Mouse (Mus musculus) midbrain, embryonic 12.5 days (tissue): ENCODE data around the gene Wdr11. TPM values are rescaled to one million over a fixed set of nuclear protein-coding genes. Genes with fewer than 3 reads are reported as not detected.
A peak's percentile ranks its signal among the peaks of the same experiment; 100 is the strongest.

ENCODE experiments used
- ATAC-seq: fragments of 200-750 bp; cut with Nextera tagmentation; 2 replicates; pipeline ENCODE4 v1.8.0; 2017; ENCODE audit warnings: low read depth, moderate TSS enrichment, moderate library complexity; ENCODE audit not compliant: low FRiP score
- H3K27ac ChIP-seq: fragments of 300-500 bp; sonication (generic); replicated peaks from 2 replicates; pipeline ENCODE4 v1.5.1; 2016; ENCODE audit warnings: mild to moderate bottlenecking
- H3K27me3 ChIP-seq: fragments of 300-500 bp; sonication (generic); 2 replicates; pipeline ENCODE4 v1.6.1; 2016; ENCODE audit warnings: mild to moderate bottlenecking
- H3K36me3 ChIP-seq: fragments of 300-500 bp; sonication (generic); 2 replicates; pipeline ENCODE4 v1.6.1; 2016
- H3K4me1 ChIP-seq: fragments of 300-500 bp; sonication (generic); 2 replicates; pipeline ENCODE4 v1.6.1; 2016
- H3K4me2 ChIP-seq: fragments of 300-500 bp; sonication (generic); replicated peaks from 2 replicates; pipeline ENCODE4 v1.6.1; 2016; ENCODE audit warnings: mild to moderate bottlenecking, moderate library complexity
- H3K4me3 ChIP-seq: fragments of 300-500 bp; sonication (generic); 2 replicates; pipeline ENCODE4 v1.5.1; 2016; ENCODE audit warnings: mild to moderate bottlenecking
- H3K9ac ChIP-seq: fragments of 300-500 bp; sonication (generic); replicated peaks from 2 replicates; pipeline ENCODE4 v1.6.1; 2016; ENCODE audit warnings: mild to moderate bottlenecking, moderate library complexity
- H3K9me3 ChIP-seq: fragments of 300-500 bp; sonication (generic); 2 replicates; pipeline ENCODE4 v1.6.1; 2016; ENCODE audit warnings: mild to moderate bottlenecking
- WGBS: fragments of 180-500 bp; shearing (Covaris S2); methylation state at CpG from one replicate; pipeline ENCODE4 v1.1.7; 2016; 5-methylcytosine and 5-hydroxymethylcytosine counted together
- polyA plus RNA-seq: library from polyadenylated mRNA; unstranded; fragments of >200 nt; fragmentation: Nextera tagmentation; extraction: Ambion mirVana; gene quantifications from 2 replicates; pipeline ENCODE4 v1.2.1, GENCODE M21; 2016

Wdr11 gene
- polyA plus RNA-seq, 1 experiment from 2014 or later = 45.0 TPM

GRCm38 (mm10) chr7:129654923-129655322 is 63.3 kb downstream of the Wdr11 start:
- ATAC-seq = no peak
- Histone ChIP-seq H3K27me3 (peaks cover 85% of the 10 kb centered on the region), H3K27ac (0 out of 2 replicates have a peak overlapping the region, but pooled peaks have one; percentile 17), H3K4me3 (no peak overlapping the region), H3K4me1 (peaks cover 48% of the 10 kb centered on the region), H3K9ac (no peak overlapping the region), H3K4me2 (no peak overlapping the region), H3K9me3 (no peaks in the 10 kb centered on the region), H3K36me3 (no peaks in the 10 kb centered on the region)
- WGBS = 40% methylated on average over 12 of the region's 12 CpGs

- Histone ChIP-seq H3K27ac (no peak overlapping the region), H3K9ac (no peak overlapping the region), H3K9me3 (no peaks in the 10 kb centered on the region), H3K4me3 (no peak overlapping the region), H3K4me1 (peaks cover 48% of the 10 kb centered on the region), H3K4me2 (no peak overlapping the region), H3K27me3 (peaks cover 84% of the 10 kb centered on the region), H3K36me3 (no peaks in the 10 kb centered on the region)
- ATAC-seq = no peak
- 30% methylated on average over 14 of the region's 14 CpGs for WGBS
These were observed 64.1 kb downstream of the Wdr11 start for GRCm38 (mm10) chr7:129655604-129656226.

DNA sequence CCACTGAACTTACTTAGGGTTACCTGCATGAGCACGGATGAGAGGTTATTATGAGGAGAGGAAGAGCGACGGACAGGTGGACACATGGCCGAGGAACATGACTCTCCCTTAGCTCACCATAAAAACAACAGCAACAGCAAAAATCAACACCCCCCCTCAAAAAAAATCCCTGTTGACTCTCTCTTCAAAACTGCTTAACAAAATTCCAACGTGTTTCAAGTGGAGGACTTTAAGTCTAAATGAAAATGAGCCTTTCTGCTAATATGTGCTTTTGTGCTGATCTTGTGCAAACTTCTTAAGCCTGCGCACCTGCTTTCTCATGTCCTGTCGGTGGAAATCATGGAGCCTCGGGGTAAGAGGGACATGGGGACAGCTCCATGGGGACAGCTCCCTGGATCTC is 66.2 kb downstream of the Wdr11 start:
- 76% methylated on average over 8 of the region's 8 CpGs for WGBS
- Histone ChIP-seq H3K9me3 (no peaks in the 10 kb centered on the region), H3K4me3 (no peak overlapping the region), H3K9ac (no peak overlapping the region), H3K27ac (no peak overlapping the region), H3K4me2 (no peak overlapping the region), H3K36me3 (no peaks in the 10 kb centered on the region), H3K4me1 (peaks cover 53% of the 10 kb centered on the region), H3K27me3 (peaks cover 68% of the 10 kb centered on the region)
- ATAC-seq = no peak

DNA sequence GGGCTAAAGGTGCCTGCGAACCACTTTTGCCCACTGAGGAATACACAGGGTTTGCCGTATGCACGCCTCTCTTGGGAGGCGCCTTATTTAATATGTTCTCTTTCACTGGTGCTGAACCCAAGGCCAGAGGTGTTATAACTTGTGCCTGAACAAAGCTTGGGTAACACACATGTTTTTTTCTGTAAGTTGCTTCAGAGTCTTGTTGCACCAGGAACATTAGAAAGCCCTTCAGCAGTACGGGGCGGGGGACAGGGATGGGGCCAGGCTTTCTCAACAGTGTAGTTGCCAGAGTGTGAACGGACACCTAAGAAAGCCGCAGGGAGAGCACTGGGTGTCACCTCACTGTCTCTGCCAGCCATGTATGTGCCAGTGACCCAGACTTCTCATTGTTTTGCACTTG is 68.1 kb downstream of the Wdr11 start:
- no peak overlapping the region for H3K27ac ChIP-seq
- peaks cover 50% of the 10 kb centered on the region for H3K4me1 ChIP-seq
- no peaks in the 10 kb centered on the region for H3K9me3 ChIP-seq
- WGBS = 83% methylated on average over 8 of the region's 8 CpGs
- H3K4me3 ChIP-seq = no peak overlapping the region
- H3K9ac ChIP-seq = no peak overlapping the region
- H3K36me3 ChIP-seq = no peaks in the 10 kb centered on the region
- ATAC-seq = no peak
- H3K4me2 ChIP-seq = no peak overlapping the region
- peaks cover 62% of the 10 kb centered on the region for H3K27me3 ChIP-seq

GRCm38 (mm10) chr7:129660546-129660945 is 68.9 kb downstream of the Wdr11 start:
- WGBS = 90% methylated on average over 9 of the region's 9 CpGs
- Histone ChIP-seq H3K4me3 (no peak overlapping the region), H3K4me1 (peaks cover 42% of the 10 kb centered on the region), H3K9ac (no peak overlapping the region), H3K36me3 (no peaks in the 10 kb centered on the region), H3K27ac (no peak overlapping the region), H3K27me3 (peaks cover 61% of the 10 kb centered on the region), H3K9me3 (no peaks in the 10 kb centered on the region), H3K4me2 (no peak overlapping the region)
- no peak for ATAC-seq

DNA sequence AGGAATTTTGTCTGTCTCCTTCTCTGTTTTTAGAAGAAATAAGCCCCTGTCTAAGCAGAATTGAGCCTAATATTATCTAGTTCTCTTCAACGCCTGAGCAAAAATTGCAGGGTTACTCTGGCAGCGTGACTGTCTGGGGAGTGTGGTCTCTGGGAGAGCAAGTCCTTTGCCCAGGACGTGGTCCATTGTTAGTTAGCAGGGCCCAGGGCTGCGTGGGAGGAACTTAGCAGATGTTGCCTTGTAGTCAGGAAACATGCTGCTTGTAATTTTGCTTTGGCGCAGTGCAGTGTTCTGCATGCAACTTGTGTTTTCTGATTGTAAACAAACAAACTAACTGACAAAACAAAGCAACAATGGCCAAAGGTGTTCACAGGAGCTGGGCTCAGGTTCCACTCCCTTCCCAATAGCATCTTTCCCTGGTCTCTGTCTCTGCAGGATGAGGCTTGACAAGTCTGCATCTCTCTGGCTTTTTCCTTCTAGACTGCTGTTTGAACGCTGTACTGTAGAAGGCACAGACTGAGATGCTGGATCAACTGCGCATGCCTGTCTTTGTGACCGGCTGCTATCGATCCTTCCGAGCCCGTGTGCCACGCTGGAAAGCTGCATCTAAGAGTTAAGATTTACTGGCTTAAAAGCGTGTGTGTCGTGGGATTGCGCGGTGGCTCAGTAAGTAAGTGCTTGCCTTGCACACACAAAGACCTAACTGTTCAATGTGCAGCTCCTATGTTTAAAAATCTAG is 70.6 kb downstream of the Wdr11 start:
- Histone ChIP-seq H3K4me1 (peaks cover 29% of the 10 kb centered on the region), H3K27me3 (peaks cover 59% of the 10 kb centered on the region), H3K27ac (no peak overlapping the region; the same call in 1 of the 2 replicates), H3K4me3 (no peak overlapping the region), H3K9me3 (no peaks in the 10 kb centered on the region), H3K36me3 (no peaks in the 10 kb centered on the region), H3K9ac (no peak overlapping the region), H3K4me2 (no peak overlapping the region)
- WGBS = 63% methylated on average over 16 of the region's 16 CpGs
- no peak for ATAC-seq

DNA sequence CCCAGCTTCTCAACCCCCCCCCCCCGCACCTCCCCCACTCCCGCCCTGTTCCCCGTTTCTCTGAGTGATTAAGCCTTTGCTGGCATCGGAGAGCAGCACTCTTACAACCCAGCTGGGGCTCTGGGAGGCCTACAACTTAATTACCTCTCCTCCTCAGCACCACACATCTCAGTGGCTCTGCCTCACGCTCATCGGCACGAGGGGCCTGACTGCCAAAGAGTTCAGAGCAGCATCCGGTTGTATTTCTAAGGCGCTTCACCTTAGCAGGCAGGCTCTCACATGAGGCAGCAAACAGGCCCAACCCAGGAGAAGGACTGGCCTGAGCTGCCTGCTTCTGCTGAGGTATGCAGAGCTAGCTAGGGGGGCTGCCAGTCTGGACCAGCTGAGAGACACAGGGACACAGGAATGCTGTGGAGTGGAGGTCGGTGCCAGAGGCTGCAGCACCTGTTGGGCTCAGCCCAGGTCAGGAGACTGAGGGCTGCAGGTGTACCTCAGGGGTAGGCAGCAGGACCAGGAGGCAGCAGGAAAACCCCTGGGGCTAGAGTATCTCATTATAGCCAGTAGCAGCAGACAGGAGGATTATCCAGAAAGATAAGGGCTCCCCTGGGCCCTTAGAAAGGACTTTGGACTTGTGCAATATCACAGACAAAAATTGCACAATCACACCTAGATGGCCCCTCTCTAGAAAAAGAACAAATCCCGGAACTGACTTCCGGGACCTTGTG is 72.3 kb downstream of the Wdr11 start:
- Histone ChIP-seq H3K9ac (0 out of 2 replicates have a peak overlapping the region, but pooled peaks have one; percentile 12), H3K4me2 (no peak overlapping the region), H3K4me1 (peaks cover 20% of the 10 kb centered on the region), H3K36me3 (no peaks in the 10 kb centered on the region), H3K27ac (no peak overlapping the region; the same call in 1 of the 2 replicates), H3K27me3 (peaks cover 44% of the 10 kb centered on the region), H3K9me3 (no peaks in the 10 kb centered on the region), H3K4me3 (no peak overlapping the region)
- peak; percentile 47; the same call in 1 of the 2 replicates for ATAC-seq
- WGBS = 23% methylated on average over 12 of the region's 12 CpGs

GRCm38 (mm10) chr7:129665411-129665810 is 73.7 kb downstream of the Wdr11 start:
- 83% methylated on average over 3 of the region's 3 CpGs for WGBS
- Histone ChIP-seq H3K9ac (no peak overlapping the region), H3K4me3 (no peak overlapping the region), H3K4me2 (no peak overlapping the region), H3K9me3 (no peaks in the 10 kb centered on the region), H3K36me3 (no peaks in the 10 kb centered on the region), H3K27ac (no peak overlapping the region), H3K27me3 (peaks cover 38% of the 10 kb centered on the region), H3K4me1 (peaks cover 20% of the 10 kb centered on the region)
- no peak for ATAC-seq

DNA sequence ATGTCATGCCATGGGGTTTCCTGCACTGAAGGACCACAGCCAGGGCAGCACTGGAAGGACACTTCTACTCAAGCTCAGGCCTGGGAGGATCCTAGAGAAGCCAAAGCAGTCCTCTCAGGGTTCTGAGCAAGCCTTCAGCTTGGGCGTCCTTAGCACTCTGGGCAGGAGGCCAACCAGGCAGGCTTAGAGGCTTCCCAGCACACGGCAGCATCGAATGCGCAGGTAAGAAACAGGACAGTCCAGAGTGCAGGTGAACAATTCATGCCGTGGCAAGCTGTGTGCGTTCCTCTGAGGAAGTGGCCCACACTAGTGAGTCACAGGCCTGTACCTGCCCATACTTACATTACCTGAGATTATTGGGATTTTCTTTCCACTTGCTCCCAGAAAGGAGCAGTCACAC is 74.3 kb downstream of the Wdr11 start:
- Histone ChIP-seq H3K9ac (no peak overlapping the region), H3K27me3 (peaks cover 37% of the 10 kb centered on the region), H3K4me2 (no peak overlapping the region), H3K9me3 (no peaks in the 10 kb centered on the region), H3K36me3 (no peaks in the 10 kb centered on the region), H3K4me3 (no peak overlapping the region), H3K4me1 (peaks cover 20% of the 10 kb centered on the region), H3K27ac (no peak overlapping the region)
- ATAC-seq = no peak
- 93% methylated on average over 6 of the region's 6 CpGs for WGBS

GRCm38 (mm10) chr7:129666526-129666925 is 74.9 kb downstream of the Wdr11 start:
- no peak for ATAC-seq
- WGBS = 82% methylated on average over 2 of the region's 2 CpGs

DNA sequence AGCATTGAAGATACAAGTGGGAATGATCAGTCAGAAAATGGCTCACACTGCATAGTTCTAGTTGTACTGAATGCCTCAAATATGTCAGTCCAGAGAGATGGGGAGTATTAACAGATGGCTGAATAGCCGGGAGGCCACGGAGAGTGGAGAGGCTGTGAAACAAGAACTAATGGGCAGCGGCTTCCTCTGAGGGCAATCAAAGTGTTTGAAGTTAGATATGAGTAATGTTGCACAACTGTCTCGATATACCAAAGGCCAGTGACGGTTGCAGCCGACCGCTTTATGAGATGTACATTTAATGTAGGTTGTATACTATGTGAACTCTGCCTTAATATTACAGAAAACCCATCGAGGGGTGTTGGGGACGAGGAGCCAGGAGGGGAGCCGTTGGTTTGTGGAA is 78.6 kb downstream of the Wdr11 start:
- no peak overlapping the region for H3K4me2 ChIP-seq
- H3K27me3 ChIP-seq = peaks cover 19% of the 10 kb centered on the region
- no peaks in the 10 kb centered on the region for H3K36me3 ChIP-seq
- no peak overlapping the region for H3K9ac ChIP-seq
- no peak overlapping the region for H3K4me3 ChIP-seq
- no peak overlapping the region for H3K27ac ChIP-seq
- H3K4me1 ChIP-seq = peaks cover 10% of the 10 kb centered on the region
- H3K9me3 ChIP-seq = no peaks in the 10 kb centered on the region
- ATAC-seq = no peak
- WGBS = 90% methylated on average over 10 of the region's 10 CpGs

More at GRCm38 (mm10) chr7:129666526-129666925, 74.9 kb downstream of the Wdr11 start:
- no peak overlapping the region for H3K4me2 ChIP-seq
- H3K27me3 ChIP-seq = peaks cover 40% of the 10 kb centered on the region
- no peaks in the 10 kb centered on the region for H3K36me3 ChIP-seq
- no peak overlapping the region for H3K4me3 ChIP-seq
- H3K4me1 ChIP-seq = peaks cover 20% of the 10 kb centered on the region
- no peaks in the 10 kb centered on the region for H3K9me3 ChIP-seq
- no peak overlapping the region for H3K9ac ChIP-seq
- H3K27ac ChIP-seq = no peak overlapping the region
